Mouse (Mus musculus): ENCODE data around the gene Eprs.

DNA sequence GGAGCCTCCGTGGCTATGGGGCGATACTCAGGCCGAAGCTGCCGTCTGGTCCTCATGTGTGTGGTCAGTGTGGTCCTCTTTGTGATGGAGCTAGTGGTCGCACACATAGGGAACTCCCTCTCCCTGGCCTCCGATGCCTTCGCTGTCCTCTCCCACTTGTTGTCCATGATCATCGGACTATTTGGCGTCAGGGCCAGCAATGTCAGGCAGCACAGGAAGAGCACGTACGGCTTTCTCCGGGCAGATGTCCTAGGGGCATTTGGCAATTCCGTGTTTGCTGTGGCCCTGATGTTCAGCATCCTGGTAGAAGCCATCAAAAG, 69.1 kb downstream of the Eprs start:
- TF ChIP-seq USF1 (IDR thresholded peaks at IDR 0.05; ENCODE audit: low read depth) (no peak), TCF12 (IDR thresholded peaks at IDR 0.05; ENCODE audit: insufficient read depth, poor library complexity, severe bottlenecking) (no peak), POLR2A (IDR thresholded peaks at IDR 0.05; ENCODE audit: insufficient read length, low read depth) (peak; percentile 20), SRF (IDR thresholded peaks at IDR 0.05; ENCODE audit: control insufficient read depth, insufficient read length, low read depth) (no peak)

Measured in myocyte (in vitro differentiated cells).